Mouse (Mus musculus) natural killer cell, adult 2 months (primary cell): ENCODE data around the gene Mrpl19.

Experiments
- DNase-seq, 2 experiments: peaks; one replicate each; pipeline ENCODE4 v3.0.0; 2022; ENCODE audit warnings: low spot score in 2 of 2

Gene Mrpl19

DNA sequence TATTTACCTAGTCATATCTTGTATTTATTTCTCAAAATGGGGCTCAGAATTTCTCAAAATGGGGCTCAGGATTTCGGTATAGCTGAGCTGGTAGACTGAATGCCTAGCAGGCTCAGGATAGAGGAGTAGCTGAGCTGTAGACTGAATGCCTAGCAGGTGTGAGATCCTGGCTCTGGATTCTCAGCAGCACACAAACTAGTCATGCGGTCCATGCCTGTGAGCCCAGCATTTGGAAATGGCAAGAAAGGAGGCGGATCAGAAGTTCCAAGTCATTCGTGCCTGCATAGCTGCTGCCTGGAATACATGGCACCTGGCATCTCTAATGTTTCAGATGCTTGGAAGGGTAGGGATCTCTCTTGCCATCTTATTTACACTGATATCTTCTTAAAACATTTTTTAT lies 36.4 kb downstream of the Mrpl19 start:
- DNase-seq, result no peak

DNA sequence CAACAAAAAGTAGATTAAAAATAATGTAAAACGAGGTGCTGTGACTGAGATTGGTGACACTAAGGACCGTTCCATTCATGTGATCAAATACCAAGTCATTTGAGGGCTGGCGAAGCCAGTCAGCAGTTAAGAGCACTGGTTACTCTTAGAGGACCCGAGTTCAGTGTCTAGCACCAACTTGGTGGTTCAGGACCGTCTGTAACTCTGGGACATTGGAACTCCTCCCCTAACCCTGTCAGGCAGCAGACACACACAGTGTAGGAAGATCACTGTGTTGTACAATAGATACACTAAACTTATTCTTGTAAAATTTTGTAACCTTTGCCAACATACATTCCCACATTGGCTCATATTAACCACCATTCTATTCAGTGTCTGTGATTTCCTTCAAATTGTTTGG lies 41.5 kb downstream of the Mrpl19 start:
- DNase-seq, result no peak

DNA sequence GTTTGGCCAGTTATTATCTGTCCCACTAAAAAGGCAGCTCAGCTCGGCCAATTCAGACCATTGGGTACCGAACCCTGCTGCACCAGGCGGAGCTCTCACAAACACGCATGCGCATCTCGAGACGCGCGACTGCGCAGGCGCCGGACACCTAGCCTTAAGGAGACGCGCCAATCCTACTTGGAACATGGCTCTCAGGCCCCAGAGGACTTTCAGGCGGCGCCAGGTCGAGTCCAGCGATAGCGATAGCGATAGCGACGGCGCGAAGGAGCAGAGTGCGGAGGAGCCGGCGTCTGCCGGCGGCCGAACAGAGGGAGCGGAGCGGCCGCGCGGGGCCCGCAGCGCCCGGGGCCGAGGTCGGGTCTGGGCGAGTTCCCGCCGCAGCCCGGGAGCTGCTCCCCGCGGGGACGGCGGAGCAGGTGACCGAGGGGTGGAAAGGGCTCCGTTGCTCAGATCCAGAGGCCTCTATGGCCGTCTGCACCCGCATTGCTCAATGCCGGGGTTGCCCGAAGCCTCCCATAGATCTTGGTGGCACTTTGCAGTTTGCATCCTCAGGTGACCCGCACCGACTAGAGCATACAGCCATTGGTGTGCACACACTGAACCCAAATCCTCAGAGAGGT lies 42.1 kb downstream of the Mrpl19 start, which contains the start of gene Gcfc2:
Gcfc2 (plus strand) TSS at position 147 of the 620 bp plus-strand sequence.
- peak; percentile 86 to 88 for DNase-seq

DNA sequence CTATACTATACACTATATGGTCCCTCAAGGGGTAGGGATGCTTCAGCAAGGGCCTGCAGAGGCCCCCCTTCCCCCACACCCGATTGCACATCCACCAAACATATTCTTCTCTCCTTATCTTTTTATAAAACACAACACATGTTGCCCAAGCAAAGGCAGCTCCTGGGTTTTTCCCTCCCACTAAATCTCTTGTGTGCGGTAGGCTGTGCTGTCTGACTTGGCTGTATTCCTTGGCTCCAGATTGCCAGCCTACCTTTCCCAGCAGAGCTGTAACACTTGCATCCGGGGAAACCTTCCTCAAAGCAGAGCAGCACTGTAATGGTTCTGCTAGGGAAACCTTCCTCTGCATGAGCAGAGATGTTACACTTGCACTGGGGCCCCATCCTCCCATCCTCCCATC lies 53.6 kb downstream of the Mrpl19 start:
- no peak for DNase-seq

DNA sequence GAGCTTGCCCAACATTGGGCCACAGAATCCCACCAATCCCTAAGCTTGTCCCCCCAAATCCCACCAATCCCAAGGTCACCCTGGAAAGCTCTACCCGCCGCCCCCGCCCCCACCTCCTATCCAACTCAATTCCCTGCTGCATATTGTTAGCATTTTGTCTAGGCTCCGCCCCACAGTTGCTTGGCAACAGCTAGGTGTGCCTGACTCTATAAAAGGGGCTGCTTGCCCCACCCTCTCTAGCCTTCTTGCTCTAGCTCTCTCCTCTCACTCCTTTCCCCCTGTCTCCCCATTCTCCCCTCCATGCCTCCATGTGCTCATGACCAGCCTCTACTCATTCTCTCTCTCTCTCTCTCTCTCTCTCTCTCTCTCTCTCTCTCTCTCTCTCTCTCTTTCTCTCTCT lies 54.0 kb downstream of the Mrpl19 start:
- no peak for DNase-seq

DNA sequence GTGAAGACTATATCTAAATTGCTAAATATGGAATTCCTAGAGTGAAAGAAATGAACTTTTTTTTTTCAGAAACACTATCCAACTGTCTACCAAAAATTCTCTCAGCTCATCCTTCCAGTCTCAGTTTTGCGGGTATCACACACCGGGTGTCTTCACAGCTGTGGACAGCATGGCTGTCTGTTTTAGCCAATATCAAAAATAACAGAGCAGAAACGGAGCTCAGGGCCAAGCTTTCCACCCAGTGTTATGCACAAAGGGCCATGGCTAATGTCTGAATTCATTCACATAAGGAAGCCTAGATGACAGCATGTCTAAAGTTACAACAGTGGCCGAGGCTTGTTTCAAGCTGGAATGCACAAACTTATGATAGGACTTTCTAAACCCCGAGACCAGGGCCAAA lies 54.5 kb downstream of the Mrpl19 start:
- no peak for DNase-seq

DNA sequence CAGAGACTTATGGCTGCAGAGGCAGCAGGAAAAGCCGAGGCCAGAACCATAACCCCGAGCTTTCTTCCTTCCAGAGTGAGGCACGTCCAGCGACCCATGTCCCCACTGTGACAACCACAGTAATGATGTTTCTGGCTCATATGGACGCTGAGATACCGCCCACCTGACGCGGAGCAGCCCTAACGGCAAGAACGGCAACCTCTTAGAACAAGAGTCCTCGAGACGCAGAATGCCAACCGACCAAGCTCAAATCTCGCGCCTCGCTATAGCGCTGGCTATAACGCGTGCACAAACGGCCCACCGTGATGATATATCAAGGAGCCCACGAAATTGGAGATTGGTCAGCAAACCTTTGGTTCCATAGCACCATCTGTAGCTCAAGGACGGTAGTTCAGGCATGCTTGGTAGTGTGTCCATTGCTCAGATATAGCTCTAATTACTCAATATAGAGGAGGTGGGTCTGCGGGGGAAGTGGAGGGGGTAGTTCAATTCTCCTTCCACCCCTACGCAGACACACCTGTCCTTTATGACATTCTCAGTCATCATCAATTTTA lies 55.4 kb downstream of the Mrpl19 start:
- DNase-seq, result no peak
